Mouse (Mus musculus) bone marrow, adult 2 months (tissue): ENCODE data around the gene Olfr750. TPM values are rescaled to one million over a fixed set of nuclear protein-coding genes. Genes with fewer than 3 reads are reported as not detected.

ENCODE experiments used
- H3K27ac ChIP-seq: fragments of 200-500 bp; 2 replicates; pipeline ENCODE4 v1.5.1; 2012; ENCODE audit warnings: low read depth, mild to moderate bottlenecking, control low read depth, inconsistent platforms, low read length; ENCODE audit not compliant: control insufficient read depth, poor library complexity, insufficient read depth
- H3K4me1 ChIP-seq: fragments of 200-500 bp; 2 replicates; pipeline ENCODE4 v1.6.1; 2011; ENCODE audit warnings: low read length; ENCODE audit not compliant: control insufficient read depth, insufficient read depth
- H3K4me3 ChIP-seq: fragments of 200-500 bp; replicated peaks from 2 replicates; pipeline ENCODE3; 2011; ENCODE audit warnings: mild to moderate bottlenecking, low read depth, low read length, control low read depth; ENCODE audit not compliant: control insufficient read depth
- CTCF ChIP-seq: fragments of 200-500 bp; IDR thresholded peaks from 2 replicates; pipeline ENCODE4 v1.5.1; 2011; ENCODE audit warnings: low read length, control low read depth; ENCODE audit not compliant: control insufficient read depth, insufficient read depth
- POLR2A ChIP-seq: fragments of 200-500 bp; IDR thresholded peaks from 2 replicates; pipeline ENCODE4 v1.6.1; 2011; ENCODE audit warnings: low read depth, mild to moderate bottlenecking, control low read depth, low read length, borderline replicate concordance; ENCODE audit not compliant: control insufficient read depth
- WGBS: fragments of 180-500 bp; shearing (Covaris S2); methylation state at CpG from one replicate; pipeline ENCODE4 v1.1.7; 2018; 5-methylcytosine and 5-hydroxymethylcytosine counted together
- polyA plus RNA-seq: library from polyadenylated mRNA; stranded (reverse); fragments of >200 nt; gene quantifications from 2 replicates; pipeline ENCODE4 v1.2.4, GENCODE M21; 2011; ENCODE audit warnings: low replicate concordance; ENCODE audit not compliant: missing spikeins, insufficient read depth, insufficient read length

The Olfr750 gene
- polyA plus RNA-seq, 1 experiment, result not detected

- H3K4me1 ChIP-seq, result no peaks in the 10 kb centered on the region; the same call in none of the 2 replicates
- TF ChIP-seq POLR2A, result no peak
- no peak for TF ChIP-seq CTCF
- H3K27ac ChIP-seq, result no peak overlapping the region
- 78% methylated on average over 5 of the region's 5 CpGs for WGBS
- no peak overlapping the region for H3K4me3 ChIP-seq
Measured at GRCm38 (mm10) chr14:51053176-51053575, 21.1 kb downstream of the Olfr750 start.

- WGBS, result 70% methylated on average over 5 of the region's 5 CpGs
- H3K27ac ChIP-seq, result no peak overlapping the region
- peaks cover 2% of the 10 kb centered on the region for H3K4me1 ChIP-seq
- TF ChIP-seq POLR2A (no peak), CTCF (no peak)
- no peak overlapping the region for H3K4me3 ChIP-seq
Measured at GRCm38 (mm10) chr14:51051941-51052340, 22.3 kb downstream of the Olfr750 start.

GRCm38 (mm10) chr14:51050063-51050462 is 24.2 kb downstream of the Olfr750 start, which contains the start of gene Rnase11:
TSS of gene Rnase11 (minus strand) at chr14:51050163.
- 73% methylated on average over 2 of the region's 2 CpGs for WGBS

GRCm38 (mm10) chr14:51047846-51048245 is 26.4 kb downstream of the Olfr750 start:
- Histone ChIP-seq H3K4me3 (no peak overlapping the region), H3K4me1 (peaks cover 2% of the 10 kb centered on the region), H3K27ac (no peak overlapping the region)
- under 1% methylated on average over 5 of the region's 5 CpGs for WGBS
- no peak for TF ChIP-seq CTCF
- no peak for TF ChIP-seq POLR2A

More at GRCm38 (mm10) chr14:51050063-51050462, 24.2 kb downstream of the Olfr750 start, which contains the start of gene Rnase11:
- Histone ChIP-seq H3K4me1 (peaks cover 2% of the 10 kb centered on the region), H3K4me3 (no peak within 1 kb of the TSS), H3K27ac (no peak within 1 kb of the TSS)
- TF ChIP-seq POLR2A, result no peak
- TF ChIP-seq CTCF, result no peak

GRCm38 (mm10) chr14:51041769-51042168 is 32.5 kb downstream of the Olfr750 start, which contains the start of gene Rnase9:
TSS of gene Rnase9 (minus strand) at chr14:51041869.
- H3K4me3 ChIP-seq, result no peak within 1 kb of the TSS
- no peak within 1 kb of the TSS for H3K27ac ChIP-seq
- 89% methylated on average over 6 of the region's 6 CpGs for WGBS
- no peaks in the 10 kb centered on the region for H3K4me1 ChIP-seq
- TF ChIP-seq POLR2A, result no peak
- TF ChIP-seq CTCF, result no peak

- Histone ChIP-seq H3K4me1 (no peaks in the 10 kb centered on the region), H3K27ac (no peak overlapping the region), H3K4me3 (no peak overlapping the region)
- 71% methylated on average over 4 of the region's 4 CpGs for WGBS
- no peak for TF ChIP-seq CTCF
- TF ChIP-seq POLR2A, result no peak
Measured at GRCm38 (mm10) chr14:51036214-51036613, 38.0 kb downstream of the Olfr750 start.

GRCm38 (mm10) chr14:51035206-51035605 is 39.0 kb downstream of the Olfr750 start:
- WGBS, result 69% methylated on average over 1 of the region's 1 CpGs
- TF ChIP-seq POLR2A (no peak), CTCF (no peak)

GRCm38 (mm10) chr14:51027387-51028155 is 46.7 kb downstream of the Olfr750 start:
- H3K27ac ChIP-seq, result no peak overlapping the region
- 54% methylated on average over 3 of the region's 3 CpGs for WGBS
- no peak for TF ChIP-seq CTCF
- TF ChIP-seq POLR2A, result no peak
- H3K4me1 ChIP-seq, result no peaks in the 10 kb centered on the region
- H3K4me3 ChIP-seq, result no peak overlapping the region

More at GRCm38 (mm10) chr14:51035206-51035605, 39.0 kb downstream of the Olfr750 start:
- no peak overlapping the region for H3K4me3 ChIP-seq
- no peaks in the 10 kb centered on the region for H3K4me1 ChIP-seq
- no peak overlapping the region for H3K27ac ChIP-seq
